Mouse (Mus musculus) adrenal gland, postnatal 36 days (tissue): ENCODE results near the gene Slc15a5. TPM values are rescaled to one million over a fixed set of nuclear protein-coding genes. Genes with fewer than 3 reads are reported as not detected.

Experiments
- DNase-seq, 2 experiments: peaks; one replicate each; pipeline ENCODE4 v3.0.0; 2021; ENCODE audit warnings: mixed read lengths in 1 of 2
- total RNA-seq, 2 experiments: library from RNA; stranded (reverse); gene quantifications; 2 replicates each; pipeline ENCODE4 v1.2.3; 2021

Gene Slc15a5
- total RNA-seq, 2 experiments from 2014 or later, result 1.6 to 3.3 TPM

DNA sequence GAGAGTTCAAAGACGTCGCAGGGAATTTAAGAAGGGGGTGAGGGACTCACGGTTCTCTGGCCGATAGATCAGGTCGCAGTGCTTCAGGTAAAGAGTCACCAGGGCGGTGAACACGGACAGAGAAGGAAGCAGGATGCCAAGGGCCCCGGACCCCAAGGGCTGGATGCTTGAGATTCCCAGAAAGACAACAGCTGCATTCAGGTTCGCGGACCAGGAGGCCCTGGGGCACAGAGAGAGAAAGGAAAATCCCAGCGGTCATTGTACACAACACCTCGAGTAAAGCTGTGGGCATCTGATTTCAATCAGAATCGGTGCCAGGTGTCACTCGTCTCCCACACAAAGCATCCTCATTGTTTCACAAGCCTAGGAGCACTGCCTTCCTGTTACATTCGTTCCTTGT, 24.1 kb downstream of the Slc15a5 start:
- DNase-seq, result no peak

DNA sequence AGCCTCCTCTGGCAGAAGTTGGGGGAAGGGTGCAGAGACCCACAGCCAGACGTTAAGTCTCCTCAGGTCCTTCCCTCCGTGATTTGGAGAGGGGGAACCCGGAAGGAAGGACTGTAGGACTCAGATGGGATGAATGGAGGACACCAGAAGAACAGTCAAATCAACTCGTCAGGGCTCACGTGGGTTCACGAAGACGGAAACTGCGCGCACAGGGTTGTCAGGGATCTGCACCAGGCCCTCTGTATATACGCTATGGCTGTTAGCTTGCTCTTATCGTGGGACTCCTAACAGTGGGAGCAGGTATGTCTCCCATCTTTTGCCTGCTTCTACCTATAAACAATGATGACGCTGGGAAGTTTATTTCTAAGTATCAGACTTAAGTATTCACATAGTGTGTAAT, 24.8 kb downstream of the Slc15a5 start:
- no peak for DNase-seq

DNA sequence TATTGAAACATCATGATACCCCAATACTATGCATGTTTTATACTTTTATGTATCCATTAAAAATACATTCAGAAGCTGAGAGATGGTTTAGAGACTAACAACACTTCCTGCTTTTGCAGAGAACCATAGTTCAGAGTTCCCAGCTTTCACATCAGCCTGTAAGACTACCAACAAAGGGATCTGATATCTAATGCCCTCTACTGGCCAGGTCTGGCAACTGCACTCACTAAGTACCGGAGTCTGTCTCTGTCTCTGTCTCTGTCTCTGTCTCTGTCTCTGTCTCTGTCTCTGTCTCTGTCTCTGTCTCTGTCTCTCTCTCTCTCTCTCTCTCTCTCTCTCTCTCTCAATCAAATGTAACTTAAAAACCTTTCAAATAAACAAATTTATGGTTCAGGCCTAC, 25.6 kb downstream of the Slc15a5 start:
- peak in 1 of 2 experiments; percentile 34 for DNase-seq

DNA sequence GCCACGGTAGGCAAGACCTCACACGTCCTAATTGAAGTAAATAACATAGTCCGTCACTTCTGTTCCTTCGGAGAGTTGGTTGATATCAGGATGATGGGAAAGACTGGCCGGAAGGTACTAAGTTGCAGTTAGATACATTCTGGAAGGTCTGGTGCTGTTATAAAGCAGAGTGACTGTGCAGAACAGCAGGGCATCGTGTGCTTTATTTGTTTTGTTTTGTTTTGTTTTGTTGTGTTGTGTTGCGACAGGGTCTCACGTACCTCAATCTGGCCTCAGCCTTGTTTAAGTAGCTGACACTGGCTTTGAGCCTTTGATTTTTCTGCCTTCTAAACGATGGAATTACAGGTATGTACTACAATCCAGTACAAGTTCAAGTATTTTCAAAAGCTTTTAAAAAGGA, 26.0 kb downstream of the Slc15a5 start:
- DNase-seq, result no peak

DNA sequence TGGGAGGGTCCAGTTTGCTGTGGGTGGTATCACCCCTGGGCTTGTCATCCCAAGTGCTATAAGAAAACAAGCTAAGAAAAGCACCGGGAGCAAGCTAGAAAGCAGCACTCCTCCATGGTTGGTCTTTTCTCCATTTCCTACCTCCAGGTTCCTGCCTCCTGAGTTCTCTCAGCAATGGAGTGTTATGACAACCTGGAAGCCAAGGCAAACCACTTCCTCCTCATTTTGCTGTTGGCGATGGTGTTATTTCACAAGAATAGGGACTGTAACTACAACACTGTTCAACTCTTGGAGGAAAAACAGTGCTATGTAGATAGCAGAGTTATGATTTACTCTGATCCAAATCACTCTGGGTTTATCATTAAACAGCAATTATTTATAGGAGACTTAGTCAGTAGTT, 34.4 kb downstream of the Slc15a5 start:
- DNase-seq, result no peak

DNA sequence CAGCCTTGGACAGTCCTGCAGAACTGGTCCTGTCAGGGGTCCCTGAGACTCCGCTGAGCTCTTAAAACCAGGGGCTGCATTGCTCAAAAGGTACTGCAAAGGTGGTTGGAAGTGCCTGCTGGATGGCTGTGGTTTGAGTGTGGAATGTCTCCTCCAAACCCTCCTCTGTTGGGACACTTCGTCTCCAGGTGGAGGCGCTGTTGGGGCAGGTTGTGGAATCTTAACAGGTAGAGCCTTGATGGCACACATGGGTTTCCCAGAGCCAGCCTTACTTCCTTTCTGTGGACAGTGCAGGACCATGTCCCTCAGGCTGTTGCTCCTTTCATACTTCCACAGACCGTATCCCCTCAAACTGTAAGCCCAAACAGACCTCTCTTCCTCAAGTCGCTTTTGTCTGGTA, 36.8 kb downstream of the Slc15a5 start:
- DNase-seq, result no peak

DNA sequence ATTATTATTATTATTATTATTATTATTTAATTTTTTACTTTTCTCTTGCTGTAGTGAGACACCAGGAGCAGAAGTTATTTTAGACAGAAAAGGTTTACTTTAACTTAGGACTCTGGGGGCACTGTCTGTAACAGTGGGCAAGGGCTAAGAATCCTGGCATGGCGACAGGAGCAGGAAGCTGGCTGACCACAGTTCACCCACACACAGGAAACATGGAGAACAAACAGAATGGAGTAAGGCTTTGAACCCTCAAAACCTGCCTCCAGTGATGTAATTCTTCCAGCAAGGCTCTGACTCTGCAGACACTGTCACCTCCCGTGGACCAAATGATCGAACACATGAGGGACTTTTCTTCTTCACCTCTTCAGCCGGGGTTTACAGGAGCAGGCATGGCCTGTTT, 37.9 kb downstream of the Slc15a5 start:
- no peak for DNase-seq

DNA sequence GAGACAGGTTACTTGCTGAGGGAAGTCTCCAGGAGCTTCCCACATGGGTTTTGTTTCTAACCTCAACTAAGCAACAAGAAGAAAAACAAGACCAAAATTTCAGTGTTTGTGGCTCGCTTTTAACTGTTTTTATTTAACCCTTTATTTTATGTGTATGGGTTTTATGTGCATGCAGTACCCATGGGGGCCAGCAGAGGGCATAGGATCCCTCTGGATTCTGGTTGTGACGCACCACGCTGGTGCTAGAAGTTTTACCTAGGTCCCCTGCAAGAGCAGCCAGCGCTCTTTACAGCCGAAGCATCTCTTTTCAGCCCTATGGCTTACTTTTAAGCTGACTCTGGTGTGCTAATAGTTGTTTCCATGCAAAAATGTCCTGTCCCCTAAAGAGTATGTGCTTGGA, 42.1 kb downstream of the Slc15a5 start:
- no peak for DNase-seq

DNA sequence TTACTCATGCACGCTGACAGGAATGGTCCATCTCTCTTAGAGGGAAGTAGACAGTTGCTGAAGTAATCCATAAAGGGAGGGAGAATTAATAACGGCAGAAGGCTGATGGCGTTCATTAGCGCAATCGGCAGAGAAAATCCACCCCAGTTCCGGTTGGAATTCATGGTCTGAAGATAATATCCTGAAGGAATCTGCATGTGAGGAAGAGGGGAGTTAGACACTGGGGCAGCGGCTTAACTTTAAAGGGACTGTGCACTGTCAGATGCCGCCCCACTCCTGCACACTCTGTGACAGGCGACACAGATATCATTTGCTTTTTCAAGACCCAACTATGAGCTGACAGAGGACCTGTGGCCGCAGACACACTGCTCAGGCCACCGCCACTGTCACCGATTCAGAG, 42.8 kb downstream of the Slc15a5 start:
- DNase-seq, result no peak

DNA sequence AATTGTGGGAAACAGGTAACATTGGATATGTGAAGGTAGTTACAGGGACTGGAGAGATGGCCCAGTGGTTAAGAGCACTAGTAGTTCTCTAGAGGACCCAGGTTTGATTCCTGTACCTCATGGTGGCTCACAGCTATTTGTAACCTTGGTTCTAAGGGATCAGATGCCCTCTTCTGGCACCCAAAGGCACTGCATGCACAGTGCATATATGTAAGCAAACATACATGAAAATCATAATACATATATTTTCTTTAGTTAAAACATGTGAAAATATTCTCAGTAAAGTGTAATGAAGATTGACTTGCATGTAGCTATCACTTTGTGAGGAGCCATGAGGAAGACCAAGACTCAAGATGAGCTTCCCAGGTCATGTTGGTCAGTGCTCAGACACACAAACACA, 62.8 kb downstream of the Slc15a5 start:
- no peak for DNase-seq

DNA sequence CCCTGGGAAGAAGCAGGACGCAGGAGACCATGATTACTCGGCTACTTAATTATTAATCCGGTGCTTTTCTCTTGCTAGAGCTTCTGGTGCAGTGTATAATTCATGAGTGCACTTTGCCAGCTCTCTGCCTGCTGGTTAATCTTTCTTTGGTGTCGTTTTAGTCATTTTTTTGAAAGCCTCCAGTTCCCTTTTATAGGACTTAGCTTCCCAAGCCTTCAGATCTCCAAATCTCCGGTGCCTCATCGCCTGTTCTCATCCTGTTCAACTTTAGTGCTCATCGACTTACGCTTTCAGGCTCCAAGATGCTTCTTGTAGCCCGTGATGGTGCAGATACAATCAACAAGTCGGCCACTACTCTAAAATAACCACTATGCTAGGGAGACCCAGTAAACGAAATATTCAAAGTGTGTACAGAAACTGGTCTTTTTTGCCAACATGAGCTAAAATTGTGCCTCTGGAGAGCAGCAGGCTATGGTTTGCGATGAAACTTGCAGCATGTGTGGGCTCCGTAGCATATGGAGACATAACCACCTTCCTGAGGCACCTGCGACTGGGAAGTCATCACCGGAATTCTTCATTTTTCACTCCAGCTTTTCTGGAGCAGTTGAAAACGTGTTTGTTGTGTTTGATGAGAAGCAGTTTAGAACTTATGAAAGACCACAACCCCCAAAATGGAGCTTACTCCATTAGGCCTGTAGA, 64.6 kb downstream of the Slc15a5 start:
- no peak for DNase-seq

DNA sequence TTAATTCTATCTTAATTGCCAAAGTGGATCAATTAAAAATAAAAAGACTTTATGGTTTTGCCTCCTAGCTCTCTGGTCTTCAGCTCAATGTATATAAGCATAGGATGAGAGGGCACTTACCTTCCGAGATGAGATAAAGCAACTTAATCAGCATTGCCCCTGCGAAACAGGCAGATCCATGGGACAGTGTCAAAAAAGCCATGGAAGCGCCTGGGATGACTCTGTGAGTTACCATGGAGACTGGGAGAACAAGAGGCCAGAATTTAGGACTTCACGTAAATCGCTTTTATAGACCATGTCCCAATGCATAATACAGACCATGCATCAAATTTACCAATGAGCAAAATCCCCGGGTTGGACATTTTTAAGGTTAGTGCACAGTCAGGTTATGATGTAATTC, 67.8 kb downstream of the Slc15a5 start:
- DNase-seq, result no peak

DNA sequence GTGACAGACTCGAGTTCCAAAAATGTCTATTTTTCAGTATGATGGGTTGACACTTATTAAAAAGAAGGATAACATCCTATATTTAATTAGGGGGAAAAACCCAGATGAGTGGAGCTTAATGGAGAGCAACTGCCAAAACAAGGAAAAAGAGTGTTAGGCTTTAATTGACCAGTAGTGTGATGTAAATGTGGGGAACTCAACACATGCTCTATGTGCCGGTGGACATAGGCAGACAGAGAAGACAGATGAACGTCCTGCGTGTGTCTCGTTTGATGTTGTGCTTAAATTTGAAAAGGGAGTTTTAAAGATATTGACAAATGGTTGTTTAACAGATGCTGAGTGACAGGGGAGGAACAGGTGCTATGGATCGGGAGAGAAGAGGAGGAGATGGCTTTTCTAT, 72.0 kb downstream of the Slc15a5 start:
- no peak for DNase-seq

DNA sequence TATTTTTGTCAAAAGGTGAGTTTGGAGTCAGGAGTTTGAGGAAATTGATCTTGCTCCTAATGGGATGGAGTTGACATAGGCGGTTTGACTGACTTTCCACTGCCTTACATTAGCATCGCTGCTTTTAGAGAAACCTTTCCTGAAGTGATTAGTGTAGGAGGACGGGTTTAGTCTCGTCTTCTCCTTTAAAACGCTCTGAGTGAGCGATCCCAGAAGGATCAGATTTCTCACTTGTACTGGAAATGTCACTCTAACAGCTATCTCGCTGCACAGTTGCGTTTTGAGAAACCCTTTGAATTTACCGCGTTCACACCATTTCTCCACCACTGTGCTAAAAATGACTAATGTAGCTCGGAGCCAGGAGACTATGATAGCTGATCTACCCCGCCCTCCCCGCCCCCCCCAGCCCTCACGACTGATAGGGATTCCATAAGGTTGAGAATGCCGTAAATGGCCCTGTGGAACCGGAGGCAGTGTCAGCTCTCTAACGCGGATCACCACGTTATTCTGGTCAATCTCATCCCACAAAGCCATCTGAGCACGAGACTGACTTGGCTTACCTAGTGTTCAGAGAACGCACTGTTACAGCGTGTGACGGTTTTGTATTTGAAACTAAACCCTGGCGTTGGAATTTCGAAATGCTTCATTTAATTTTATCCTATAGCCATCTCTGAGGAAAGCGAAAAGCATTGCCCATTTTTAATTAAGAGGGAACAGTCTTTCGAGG, 73.0 kb downstream of the Slc15a5 start:
- no peak for DNase-seq

DNA sequence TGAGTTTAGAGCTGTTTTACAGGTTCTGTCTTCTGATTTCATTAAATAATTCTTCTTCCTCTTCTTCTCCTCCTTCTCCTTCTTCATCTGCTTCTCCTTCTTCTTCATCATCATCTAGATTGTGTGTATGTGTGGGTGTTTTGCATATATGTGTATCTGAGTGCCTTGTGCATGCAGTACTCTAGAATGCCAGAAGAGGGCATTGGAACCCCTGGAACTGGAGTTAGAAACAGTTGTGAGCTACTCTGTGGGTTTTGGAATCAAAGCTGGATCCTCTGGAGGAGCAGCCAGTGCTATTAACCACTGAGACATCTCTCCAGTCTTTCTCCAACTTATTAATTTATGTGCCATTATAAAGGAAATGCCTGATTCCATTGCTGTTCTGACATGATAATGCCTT, 89.9 kb downstream of the Slc15a5 start:
- peak; percentile 13 to 22 for DNase-seq

DNA sequence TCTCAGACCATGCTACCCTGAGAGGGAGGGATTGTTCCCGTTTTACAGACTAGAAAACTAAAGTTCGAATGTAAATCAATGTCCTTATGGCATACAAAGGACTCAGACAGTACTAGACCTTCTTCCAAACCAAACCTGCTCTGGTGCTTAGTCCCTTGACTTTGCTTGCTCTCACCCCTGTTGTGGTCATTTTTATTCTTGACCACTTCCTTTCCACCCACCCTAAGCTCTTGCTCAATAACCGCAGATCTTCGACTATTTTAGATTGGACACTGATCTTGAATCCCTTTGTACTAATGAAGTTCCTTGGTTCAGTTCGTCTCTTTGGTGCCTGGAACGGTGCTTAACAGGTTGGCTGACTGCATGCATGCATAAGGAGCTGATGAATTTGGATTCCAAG, 94.5 kb downstream of the Slc15a5 start:
- no peak for DNase-seq

DNA sequence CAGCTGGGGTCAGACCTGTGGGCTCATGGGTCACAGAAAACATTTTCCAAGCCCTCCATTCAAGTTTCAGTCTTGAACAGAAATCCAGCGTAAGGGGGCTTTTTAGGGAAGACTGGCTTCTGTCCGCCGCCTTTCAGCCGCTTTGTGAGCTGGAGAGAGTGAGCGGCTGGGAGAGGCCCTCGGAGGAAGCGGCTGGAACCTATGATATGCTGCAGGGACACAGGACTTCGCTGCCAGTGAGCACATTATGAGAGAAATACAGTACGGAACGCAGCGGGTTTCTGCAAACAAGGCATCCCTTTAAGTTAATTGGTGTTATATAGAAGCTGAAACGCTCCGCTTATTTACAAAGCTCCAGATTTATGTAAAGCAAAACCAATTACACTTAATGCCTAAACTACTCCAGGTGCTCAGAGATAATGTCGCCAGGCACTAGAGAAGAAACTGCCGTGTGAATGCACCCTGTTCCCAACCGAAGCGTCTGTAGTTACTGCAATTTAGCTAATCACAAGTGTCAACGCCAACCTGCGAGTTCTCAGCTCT, 97.5 kb downstream of the Slc15a5 start:
- DNase-seq, result no peak

DNA sequence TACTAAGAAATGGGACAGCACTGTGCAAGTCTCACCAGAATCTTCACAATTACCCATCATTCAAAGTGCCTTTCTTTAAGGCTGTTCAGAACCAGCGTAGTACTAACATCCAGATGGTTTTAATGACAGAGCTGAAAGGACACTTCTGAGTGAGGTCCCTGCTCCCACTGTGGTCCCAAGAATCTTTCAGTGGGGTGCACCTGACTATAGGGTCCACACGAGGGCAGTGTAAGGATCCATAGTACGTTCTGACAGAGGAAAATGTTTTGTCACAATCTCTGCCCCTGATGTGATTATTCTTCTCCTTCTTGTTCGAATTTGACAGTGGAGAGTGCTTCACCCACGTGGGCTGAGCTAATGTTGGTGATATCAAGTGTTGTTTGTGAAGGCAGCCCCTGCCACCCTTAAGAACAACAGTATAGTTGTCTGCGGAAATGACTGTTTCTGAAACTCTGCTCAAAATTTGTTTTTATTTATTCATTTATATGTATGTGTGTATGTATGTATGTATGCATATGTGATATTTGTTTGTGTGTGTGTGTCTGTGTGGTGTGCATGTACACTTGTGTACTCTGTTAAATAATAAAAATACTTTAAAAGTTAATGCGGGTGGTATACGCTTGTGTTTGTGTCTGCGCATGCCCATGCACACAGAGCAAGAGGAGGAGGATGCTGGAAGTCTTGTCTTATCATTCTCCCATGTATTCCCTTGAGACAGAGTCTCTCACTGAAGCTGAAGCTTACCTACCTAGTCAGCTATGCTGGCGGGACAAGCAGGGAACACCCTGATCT, 98.6 kb downstream of the Slc15a5 start:
- no peak for DNase-seq

DNA sequence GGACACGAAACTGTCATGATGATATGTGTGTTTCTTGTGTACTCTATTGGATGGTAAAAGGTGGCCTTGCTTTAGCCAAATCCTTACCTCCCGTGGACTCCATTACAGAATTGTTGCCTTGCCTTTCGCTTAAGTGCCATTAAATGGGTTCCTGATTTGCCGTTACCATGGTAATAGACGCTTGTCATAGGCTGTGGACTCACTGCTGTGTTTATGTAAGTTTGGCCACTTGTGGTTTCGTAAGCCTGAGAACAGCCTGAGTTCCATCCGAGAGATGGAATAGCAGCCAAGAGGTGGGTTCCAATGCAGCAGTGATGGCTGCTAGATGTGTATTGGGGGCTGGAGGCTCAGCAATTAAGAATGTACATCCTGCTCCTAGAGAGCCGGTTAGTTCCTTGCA, 99.3 kb downstream of the Slc15a5 start:
- no peak for DNase-seq

DNA sequence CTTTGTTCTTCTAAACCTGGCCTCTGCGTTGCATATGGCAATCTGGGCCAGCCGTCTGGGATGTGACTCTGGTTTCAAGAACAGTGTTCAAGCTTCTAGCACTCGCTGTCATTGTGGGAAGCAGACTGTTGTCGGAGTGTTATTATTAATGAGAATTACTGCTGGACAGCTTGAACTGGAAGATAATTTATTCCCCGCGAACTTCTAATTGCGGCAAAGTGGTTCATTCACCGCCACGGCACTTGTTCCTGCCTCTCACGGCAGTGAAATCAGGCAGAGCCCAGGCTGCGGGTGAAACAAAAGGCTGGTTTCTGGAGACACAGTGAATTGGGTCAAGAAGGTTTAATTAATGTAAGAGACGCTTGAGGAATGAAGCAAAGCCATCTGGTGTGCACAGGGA, 99.9 kb downstream of the Slc15a5 start:
- DNase-seq, result no peak

DNA sequence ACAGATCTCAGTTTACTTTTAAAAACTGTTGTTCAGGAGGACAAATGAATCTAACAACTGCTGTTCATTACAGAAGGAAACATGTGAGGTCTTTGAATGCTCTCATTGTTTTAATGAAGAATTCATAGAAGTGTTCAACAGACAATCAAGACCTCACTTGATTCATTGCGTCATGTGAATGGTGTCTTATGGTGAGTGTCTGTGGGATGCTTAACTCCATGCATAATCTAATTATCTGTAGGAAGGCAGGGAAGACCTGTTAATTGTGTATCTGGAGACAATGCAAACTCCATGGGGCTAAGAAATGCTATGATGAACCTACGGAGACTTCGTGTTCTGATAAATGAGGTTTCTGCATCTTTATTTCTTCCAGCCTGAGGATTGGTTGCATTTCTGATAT, 103.7 kb downstream of the Slc15a5 start:
- DNase-seq, result no peak

DNA sequence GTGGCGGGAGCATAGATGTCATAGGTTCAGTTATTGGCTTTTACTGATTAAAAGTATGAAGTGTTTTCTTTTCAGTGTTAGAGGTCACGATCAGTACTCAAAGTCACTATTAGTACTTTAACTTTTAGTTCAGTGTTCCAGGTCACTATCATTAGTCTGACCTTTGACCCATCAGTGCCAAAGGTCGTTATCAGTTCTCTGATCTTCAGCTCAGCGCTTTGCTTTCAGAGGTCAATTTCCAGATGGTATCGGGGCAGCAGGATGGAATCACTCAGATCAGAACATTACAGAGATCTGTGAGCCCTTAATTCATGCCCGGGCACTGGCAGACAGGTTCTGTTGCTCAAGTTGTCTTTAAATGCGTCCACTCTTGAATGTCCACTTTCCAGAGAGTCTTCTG, 116.0 kb downstream of the Slc15a5 start:
- DNase-seq, result no peak

DNA sequence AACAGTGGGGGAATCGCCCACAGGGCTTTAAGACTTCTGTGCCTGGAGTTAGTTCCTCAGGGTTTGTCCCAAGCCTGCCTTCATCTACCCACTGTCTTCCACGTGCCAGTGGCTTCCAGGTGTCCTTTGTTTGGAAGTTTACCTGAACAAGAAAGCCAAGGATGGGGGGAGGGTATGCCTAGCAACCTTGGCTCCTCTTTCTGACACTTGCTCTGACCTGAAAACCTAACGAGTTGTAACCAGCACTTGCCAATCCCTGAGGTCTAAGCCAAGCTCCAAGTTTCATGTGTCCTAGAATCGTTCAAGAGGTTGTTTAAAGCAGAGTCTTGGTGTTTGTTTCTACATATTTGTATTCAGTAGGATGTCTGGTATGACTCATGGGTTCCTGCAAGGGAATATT, 116.9 kb downstream of the Slc15a5 start:
- no peak for DNase-seq
